Mouse (Mus musculus) hindbrain, embryonic 15.5 days (tissue): ENCODE measurements around the gene Taldo1. TPM values are rescaled to one million over a fixed set of nuclear protein-coding genes. Genes with fewer than 3 reads are reported as not detected.

ENCODE experiments used
- ATAC-seq: fragments of 200-750 bp; cut with Nextera tagmentation; 2 replicates; pipeline ENCODE4 v1.8.0; 2017; ENCODE audit warnings: low read depth, moderate number of reproducible peaks, moderate TSS enrichment; ENCODE audit not compliant: low FRiP score
- H3K27ac ChIP-seq: fragments of 300-500 bp; sonication (generic); replicated peaks from 2 replicates; pipeline ENCODE4 v1.5.1; 2015; ENCODE audit warnings: mild to moderate bottlenecking, inconsistent platforms
- H3K27me3 ChIP-seq: fragments of 300-500 bp; sonication (generic); 2 replicates; pipeline ENCODE4 v1.6.1; 2015; ENCODE audit warnings: control low read depth, inconsistent platforms
- H3K36me3 ChIP-seq: fragments of 300-500 bp; sonication (generic); 2 replicates; pipeline ENCODE4 v1.6.1; 2015; ENCODE audit warnings: control low read depth, inconsistent platforms
- H3K4me1 ChIP-seq: fragments of 300-500 bp; sonication (generic); replicated peaks from 2 replicates; pipeline ENCODE4 v1.6.1; 2015; ENCODE audit warnings: control low read depth, inconsistent platforms
- H3K4me2 ChIP-seq: fragments of 300-500 bp; sonication (generic); 2 replicates; pipeline ENCODE4 v1.6.1; 2015; ENCODE audit warnings: moderate library complexity, mild to moderate bottlenecking, inconsistent platforms
- H3K4me3 ChIP-seq: fragments of 300-500 bp; sonication (generic); 2 replicates; pipeline ENCODE4 v1.5.1; 2015; ENCODE audit warnings: mild to moderate bottlenecking, inconsistent platforms
- H3K9ac ChIP-seq: fragments of 300-500 bp; sonication (generic); 2 replicates; pipeline ENCODE4 v1.6.1; 2015; ENCODE audit warnings: inconsistent platforms
- H3K9me3 ChIP-seq: fragments of 300-500 bp; sonication (generic); 2 replicates; pipeline ENCODE4 v1.6.1; 2016; ENCODE audit warnings: control low read depth, inconsistent platforms
- WGBS: fragments of 180-500 bp; shearing (Covaris S2); methylation state at CpG from one replicate; pipeline ENCODE4 v1.1.7; 2015; 5-methylcytosine and 5-hydroxymethylcytosine counted together
- polyA plus RNA-seq: library from polyadenylated mRNA; unstranded; fragments of >200 nt; fragmentation: Nextera tagmentation; extraction: Ambion mirVana; gene quantifications from 2 replicates; pipeline ENCODE4 v1.2.1, GENCODE M21; 2015

Gene Taldo1
- polyA plus RNA-seq, 1 experiment from 2014 or later = 298 TPM

DNA sequence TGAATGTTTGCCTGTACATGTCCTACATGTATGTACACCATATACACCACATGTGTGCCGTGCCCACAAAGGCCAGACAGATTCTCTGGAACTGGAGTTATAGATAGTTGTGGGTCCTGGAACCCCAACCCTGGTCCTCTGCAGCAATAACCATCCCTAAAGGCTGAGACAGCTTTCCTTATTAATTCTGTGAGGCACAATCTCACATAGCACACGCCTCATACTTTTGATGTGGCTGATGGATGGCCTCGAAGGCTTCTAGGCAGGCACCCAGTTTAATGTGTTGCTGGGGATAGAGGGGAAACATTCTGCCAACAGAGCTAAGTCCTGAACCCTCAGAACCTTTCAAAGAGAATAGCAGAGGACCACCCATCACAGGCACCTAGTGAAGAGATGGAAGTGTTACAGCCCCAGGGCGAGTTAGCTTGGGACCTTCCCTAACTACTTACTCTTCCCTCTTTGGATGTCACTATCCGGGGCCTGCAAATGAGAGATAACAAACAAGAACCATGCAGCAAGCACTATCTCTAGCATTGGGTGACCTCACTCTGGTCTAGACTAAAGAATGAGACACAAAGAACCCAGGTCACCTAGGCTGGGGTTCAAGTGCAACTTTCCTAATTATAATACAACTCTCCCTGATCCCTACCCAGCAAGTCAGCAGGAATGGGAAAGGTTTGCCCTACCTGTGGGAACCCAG is 27.5 kb upstream of the Taldo1 start:
- no peaks in the 10 kb centered on the region for H3K4me1 ChIP-seq
- H3K36me3 ChIP-seq = no peaks in the 10 kb centered on the region
- H3K27me3 ChIP-seq = peaks cover 17% of the 10 kb centered on the region
- ATAC-seq = no peak
- no peak overlapping the region for H3K27ac ChIP-seq
- no peak overlapping the region for H3K4me3 ChIP-seq
- H3K9ac ChIP-seq = no peak overlapping the region
- WGBS = 80% methylated on average over 5 of the region's 5 CpGs
- no peak overlapping the region for H3K4me2 ChIP-seq
- H3K9me3 ChIP-seq = no peaks in the 10 kb centered on the region

DNA sequence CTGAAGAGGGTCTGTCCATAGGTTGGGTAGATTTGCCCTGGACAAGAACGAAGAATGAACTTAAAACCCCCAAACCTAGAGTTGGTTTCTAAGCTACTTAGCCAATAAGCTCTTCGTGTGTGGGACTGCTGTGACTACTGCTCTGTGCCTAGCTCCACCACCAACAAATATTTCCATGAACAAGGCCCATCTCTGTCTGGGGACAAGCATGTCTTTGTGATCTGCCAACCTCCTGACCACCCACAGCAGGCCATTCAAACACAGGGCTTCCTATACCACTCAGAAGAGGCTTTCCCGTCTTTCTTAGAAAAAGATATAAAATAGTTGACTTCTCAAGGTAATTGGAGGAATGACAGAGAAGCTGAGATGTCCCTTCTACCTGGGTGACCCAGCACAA is 27.0 kb upstream of the Taldo1 start:
- no peak overlapping the region for H3K9ac ChIP-seq
- no peaks in the 10 kb centered on the region for H3K36me3 ChIP-seq
- H3K4me3 ChIP-seq = no peak overlapping the region
- H3K4me1 ChIP-seq = no peaks in the 10 kb centered on the region
- 69% methylated on average over 3 of the region's 3 CpGs for WGBS
- H3K27ac ChIP-seq = no peak overlapping the region
- H3K4me2 ChIP-seq = no peak overlapping the region
- H3K9me3 ChIP-seq = no peaks in the 10 kb centered on the region
- H3K27me3 ChIP-seq = peaks cover 17% of the 10 kb centered on the region
- no peak for ATAC-seq

DNA sequence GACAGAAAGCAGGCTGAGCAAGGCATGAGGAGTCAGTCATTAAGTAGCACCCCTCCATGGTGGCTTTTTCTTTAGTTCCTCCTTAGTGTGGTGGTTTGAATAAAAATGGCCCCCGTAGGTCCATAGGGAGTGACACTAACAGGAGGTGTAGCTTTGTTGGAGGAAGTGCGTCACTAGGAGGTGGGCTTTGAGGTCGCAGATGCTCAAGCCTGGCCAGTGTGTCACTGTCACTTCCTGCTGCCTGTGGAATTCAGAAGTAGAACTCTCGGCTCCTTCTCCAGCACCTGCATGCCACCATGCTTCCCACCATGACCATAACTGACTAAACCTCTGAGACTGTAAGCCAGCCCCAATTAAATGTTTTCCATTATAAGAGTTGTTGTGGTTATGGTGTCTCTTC is 24.6 kb upstream of the Taldo1 start:
- Histone ChIP-seq H3K4me2 (no peak overlapping the region), H3K4me1 (no peaks in the 10 kb centered on the region), H3K9ac (no peak overlapping the region), H3K36me3 (no peaks in the 10 kb centered on the region), H3K4me3 (no peak overlapping the region), H3K27ac (no peak overlapping the region), H3K27me3 (peaks cover 6% of the 10 kb centered on the region; the same call in 1 of the 2 replicates), H3K9me3 (no peaks in the 10 kb centered on the region)
- ATAC-seq = no peak
- WGBS = 86% methylated on average over 4 of the region's 4 CpGs

DNA sequence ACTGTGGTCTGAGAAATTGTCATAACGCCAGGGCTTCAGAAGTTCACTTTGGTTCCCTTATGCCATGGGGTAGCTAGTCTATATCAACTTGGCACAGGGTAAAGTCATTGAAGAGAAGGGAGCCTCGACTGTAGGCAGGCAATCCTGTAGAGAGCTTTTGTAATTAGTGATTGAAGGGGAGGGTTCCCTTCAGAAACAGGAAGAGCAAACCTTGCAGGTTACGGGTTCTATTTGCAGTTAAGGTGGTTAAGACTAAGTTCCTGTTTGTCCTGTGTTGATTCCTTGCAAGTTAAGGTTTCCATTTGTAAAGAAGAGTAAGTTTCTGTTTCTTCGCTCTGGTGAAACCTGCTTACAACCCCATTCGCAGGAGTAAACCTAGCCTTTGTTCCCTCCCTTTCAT is 22.1 kb upstream of the Taldo1 start:
- Histone ChIP-seq H3K4me2 (no peak overlapping the region), H3K27ac (no peak overlapping the region), H3K9ac (no peak overlapping the region), H3K27me3 (no peaks in the 10 kb centered on the region), H3K4me3 (no peak overlapping the region), H3K36me3 (no peaks in the 10 kb centered on the region), H3K4me1 (no peaks in the 10 kb centered on the region), H3K9me3 (no peaks in the 10 kb centered on the region)
- ATAC-seq = no peak
- WGBS = 67% methylated on average over 5 of the region's 5 CpGs

GRCm38 (mm10) chr7:141371942-141372595 is 19.9 kb upstream of the Taldo1 start:
- no peak for ATAC-seq
- Histone ChIP-seq H3K4me2 (no peak overlapping the region), H3K4me1 (no peaks in the 10 kb centered on the region), H3K36me3 (no peaks in the 10 kb centered on the region), H3K27me3 (no peaks in the 10 kb centered on the region), H3K9me3 (no peaks in the 10 kb centered on the region), H3K9ac (no peak overlapping the region), H3K4me3 (no peak overlapping the region), H3K27ac (no peak overlapping the region)
- WGBS = 76% methylated on average over 6 of the region's 6 CpGs

GRCm38 (mm10) chr7:141373611-141374010 is 18.4 kb upstream of the Taldo1 start:
- Histone ChIP-seq H3K4me3 (no peak overlapping the region), H3K36me3 (no peaks in the 10 kb centered on the region), H3K27me3 (no peaks in the 10 kb centered on the region), H3K9ac (no peak overlapping the region), H3K4me2 (no peak overlapping the region), H3K27ac (no peak overlapping the region), H3K9me3 (no peaks in the 10 kb centered on the region), H3K4me1 (no peaks in the 10 kb centered on the region)
- WGBS = 25% methylated on average over 6 of the region's 6 CpGs
- no peak for ATAC-seq

DNA sequence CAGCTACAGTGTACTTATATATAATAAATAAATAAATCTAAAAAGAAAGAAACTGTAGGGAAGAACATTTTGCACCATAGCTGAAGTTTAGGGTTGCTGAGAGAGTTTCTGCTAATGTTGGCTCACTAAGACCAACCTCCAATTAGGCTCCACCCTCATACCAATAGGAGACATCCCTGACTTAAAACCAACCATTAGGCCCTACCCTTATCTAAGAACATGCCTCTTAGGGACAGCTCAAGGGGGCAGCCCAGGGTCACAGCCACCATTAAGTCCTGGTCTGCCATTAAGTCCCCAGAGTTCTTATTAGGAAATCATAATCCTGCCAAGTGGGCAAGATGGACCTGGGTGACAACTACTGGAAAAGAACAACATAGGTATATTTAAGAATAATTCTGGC is 17.6 kb upstream of the Taldo1 start:
- Histone ChIP-seq H3K4me1 (no peaks in the 10 kb centered on the region), H3K9me3 (no peaks in the 10 kb centered on the region), H3K36me3 (no peaks in the 10 kb centered on the region), H3K4me3 (no peak overlapping the region), H3K9ac (no peak overlapping the region), H3K4me2 (no peak overlapping the region), H3K27me3 (no peaks in the 10 kb centered on the region), H3K27ac (no peak overlapping the region)
- no peak for ATAC-seq

- no peak for ATAC-seq
- Histone ChIP-seq H3K27me3 (0 out of 2 replicates have a peak, but pooled peaks cover 6% of the 10 kb centered on the region), H3K27ac (no peak overlapping the region), H3K36me3 (no peaks in the 10 kb centered on the region), H3K4me2 (no peak overlapping the region), H3K4me3 (no peak overlapping the region), H3K9me3 (no peaks in the 10 kb centered on the region), H3K4me1 (no peaks in the 10 kb centered on the region), H3K9ac (no peak overlapping the region)
- WGBS = 68% methylated on average over 4 of the region's 4 CpGs
Observed at GRCm38 (mm10) chr7:141379584-141379983, 12.4 kb upstream of the Taldo1 start.

DNA sequence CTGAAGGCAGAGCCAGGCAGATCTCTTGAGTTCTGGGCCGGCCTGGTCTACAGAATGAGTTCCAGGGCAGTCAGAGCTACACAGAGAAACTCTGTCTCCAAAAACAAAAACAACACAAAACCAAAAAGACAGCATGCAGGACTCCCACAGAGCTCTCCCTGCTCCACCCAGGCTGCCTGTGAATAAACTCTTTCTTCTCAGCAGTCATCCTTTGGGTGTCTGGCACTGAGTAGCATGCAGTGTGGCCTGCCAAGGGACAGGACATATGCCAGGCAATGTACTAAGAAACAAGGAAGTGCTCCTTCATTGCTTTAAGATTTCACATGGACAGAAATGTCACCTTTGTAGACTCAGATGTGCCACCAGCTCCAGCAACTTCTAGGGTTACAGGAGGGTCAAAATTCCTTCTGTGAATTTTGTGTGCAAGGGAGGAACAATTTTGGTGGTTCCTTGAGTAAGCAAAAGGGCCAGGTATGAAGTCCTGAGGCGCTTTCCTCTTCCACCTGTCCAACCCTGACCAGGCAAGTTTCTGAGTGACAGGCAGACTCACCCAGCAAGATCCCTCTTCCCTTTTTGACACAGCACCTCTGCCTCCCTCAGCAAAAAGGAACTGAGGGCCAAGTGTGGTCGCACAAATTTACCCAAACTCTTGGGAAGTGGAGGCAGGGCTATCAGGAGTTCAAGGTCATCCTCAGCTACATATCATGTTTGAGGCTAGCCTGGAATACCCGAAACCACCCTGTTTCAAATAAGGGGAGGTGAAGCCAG is 10.7 kb upstream of the Taldo1 start:
- Histone ChIP-seq H3K27me3 (0 out of 2 replicates have a peak, but pooled peaks cover 6% of the 10 kb centered on the region), H3K4me3 (no peak overlapping the region), H3K4me1 (no peaks in the 10 kb centered on the region), H3K9ac (no peak overlapping the region), H3K27ac (no peak overlapping the region), H3K4me2 (no peak overlapping the region), H3K36me3 (no peaks in the 10 kb centered on the region), H3K9me3 (no peaks in the 10 kb centered on the region)
- no peak for ATAC-seq
- 78% methylated on average over 4 of the region's 4 CpGs for WGBS

GRCm38 (mm10) chr7:141387807-141388486 is 4.1 kb upstream of the Taldo1 start:
- no peak for ATAC-seq
- no peaks in the 10 kb centered on the region for H3K36me3 ChIP-seq
- H3K4me1 ChIP-seq = peaks cover 13% of the 10 kb centered on the region
- H3K9me3 ChIP-seq = no peaks in the 10 kb centered on the region
- no peak overlapping the region for H3K9ac ChIP-seq
- H3K27ac ChIP-seq = no peak overlapping the region
- no peak overlapping the region for H3K4me2 ChIP-seq
- peaks cover 11% of the 10 kb centered on the region; the same call in 1 of the 2 replicates for H3K27me3 ChIP-seq
- H3K4me3 ChIP-seq = no peak overlapping the region
- 60% methylated on average over 2 of the region's 2 CpGs for WGBS

- ATAC-seq = no peak
- 60% methylated on average over 3 of the region's 3 CpGs for WGBS
- Histone ChIP-seq H3K4me2 (no peak overlapping the region), H3K4me1 (peaks cover 19% of the 10 kb centered on the region), H3K9me3 (no peaks in the 10 kb centered on the region), H3K4me3 (no peak overlapping the region), H3K27ac (no peak overlapping the region), H3K36me3 (no peaks in the 10 kb centered on the region), H3K27me3 (peaks cover 11% of the 10 kb centered on the region; the same call in 1 of the 2 replicates), H3K9ac (no peak overlapping the region)
Observed at GRCm38 (mm10) chr7:141388487-141389109, 3.4 kb upstream of the Taldo1 start.
